Mouse (Mus musculus) hindbrain, embryonic 14.5 days (tissue): ENCODE results near the gene Tnnt2. TPM values are rescaled to one million over a fixed set of nuclear protein-coding genes. Genes with fewer than 3 reads are reported as not detected.

ENCODE experiments used
- ATAC-seq: fragments of 200-750 bp; cut with Nextera tagmentation; 2 replicates; pipeline ENCODE4 v1.8.0; 2017; ENCODE audit warnings: moderate number of reproducible peaks, mild to moderate bottlenecking, moderate TSS enrichment, moderate library complexity; ENCODE audit not compliant: low FRiP score
- DNase-seq: peaks from one replicate; pipeline ENCODE4 v3.0.0-alpha.2; 2015; ENCODE audit warnings: low spot score
- H3K27ac ChIP-seq: fragments of 300-500 bp; sonication (generic); 2 replicates; pipeline ENCODE4 v1.5.1; 2014; ENCODE audit warnings: mild to moderate bottlenecking, moderate library complexity
- H3K27me3 ChIP-seq: fragments of 300-500 bp; sonication (generic); 2 replicates; pipeline ENCODE4 v1.6.1; 2014; ENCODE audit warnings: mild to moderate bottlenecking, low read length, mixed read lengths; ENCODE audit not compliant: control insufficient read depth, insufficient read depth
- H3K36me3 ChIP-seq: fragments of 300-500 bp; sonication (generic); replicated peaks from 2 replicates; pipeline ENCODE4 v1.6.1; 2014; ENCODE audit not compliant: control insufficient read depth, insufficient read depth
- H3K4me1 ChIP-seq: fragments of 300-500 bp; sonication (generic); replicated peaks from 2 replicates; pipeline ENCODE4 v1.6.1; 2014; ENCODE audit warnings: antibody characterized with exemption, low read length, mixed read lengths; ENCODE audit not compliant: control insufficient read depth, insufficient read depth
- H3K4me2 ChIP-seq: fragments of 300-500 bp; sonication (generic); replicated peaks from 2 replicates; pipeline ENCODE4 v1.6.1; 2014; ENCODE audit warnings: mild to moderate bottlenecking, moderate library complexity
- H3K4me3 ChIP-seq: fragments of 300-500 bp; sonication (generic); replicated peaks from 2 replicates; pipeline ENCODE4 v1.5.1; 2014; ENCODE audit warnings: mild to moderate bottlenecking, low read length
- H3K9ac ChIP-seq: fragments of 300-500 bp; sonication (generic); 2 replicates; pipeline ENCODE4 v1.6.1; 2014
- H3K9me3 ChIP-seq: fragments of 300-500 bp; sonication (generic); 2 replicates; pipeline ENCODE4 v1.6.1; 2016; ENCODE audit warnings: low read length; ENCODE audit not compliant: control insufficient read depth
- WGBS: fragments of 180-500 bp; shearing (Covaris S2); extraction: QIAGEN DNeasy Blood & Tissue Kit; methylation state at CpG from one replicate; pipeline ENCODE4 v1.1.7; 2014; 5-methylcytosine and 5-hydroxymethylcytosine counted together
- polyA plus RNA-seq: library from polyadenylated mRNA; unstranded; fragments of >200 nt; fragmentation: Nextera tagmentation; extraction: Ambion mirVana; gene quantifications from 2 replicates; pipeline ENCODE4 v1.2.1, GENCODE M21; 2014

The Tnnt2 gene
- polyA plus RNA-seq, 1 experiment from 2014 or later: 0.70 TPM

DNA sequence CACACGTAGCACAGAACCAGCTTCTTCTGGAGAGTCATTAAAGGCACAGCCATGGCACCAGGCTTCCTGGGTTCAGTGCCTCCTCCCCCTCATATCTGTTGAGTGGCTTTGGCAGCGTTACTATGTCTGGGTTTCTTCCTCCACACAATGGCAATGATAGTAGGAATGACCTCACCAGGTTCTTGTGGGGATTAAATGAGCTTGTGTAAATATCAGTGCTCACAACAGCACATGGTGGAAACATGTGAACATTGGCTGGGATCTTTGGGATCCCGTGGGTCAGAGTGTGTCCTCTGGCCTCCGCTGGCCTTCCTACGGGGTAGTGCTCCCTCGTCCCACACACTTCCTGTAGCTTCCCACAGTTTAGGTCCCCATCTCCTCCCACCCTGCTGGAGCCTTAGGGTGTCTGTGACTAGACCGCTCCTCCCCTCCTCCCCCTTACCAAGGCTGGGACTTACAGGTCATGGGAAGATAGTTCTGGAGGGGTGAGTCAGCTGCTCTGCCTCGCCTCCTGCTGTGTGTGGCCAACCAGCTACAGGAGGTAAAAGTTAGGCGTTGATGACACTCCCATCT, 25.9 kb downstream of the Tnnt2 start:
- Histone ChIP-seq H3K27ac (no peak overlapping the region), H3K9ac (no peak overlapping the region), H3K4me3 (no peak overlapping the region), H3K4me1 (no peaks in the 10 kb centered on the region), H3K36me3 (no peaks in the 10 kb centered on the region), H3K9me3 (no peaks in the 10 kb centered on the region), H3K27me3 (no peaks in the 10 kb centered on the region), H3K4me2 (no peak overlapping the region)
- DNase-seq (no peak), ATAC-seq (no peak)
- 78% methylated on average over 9 of the region's 9 CpGs for WGBS

DNA sequence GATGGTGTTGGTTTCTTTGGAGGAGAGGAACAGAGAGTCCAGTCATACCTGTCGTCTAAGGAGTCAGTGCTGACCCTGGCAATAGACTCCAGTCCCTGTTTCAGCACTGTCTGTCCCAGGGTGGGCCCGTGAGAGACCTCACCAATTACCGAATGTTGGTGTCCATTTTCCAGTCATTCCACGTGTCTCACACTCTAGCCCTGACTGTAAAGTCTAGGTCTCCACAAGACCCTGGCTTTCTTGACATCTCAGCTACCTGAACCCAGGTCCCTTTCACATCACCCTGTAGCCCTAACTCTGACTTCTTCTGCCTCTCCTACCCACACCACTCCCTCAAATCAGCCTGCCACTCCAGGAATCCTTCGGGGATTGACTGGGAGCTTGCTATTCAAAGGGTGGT, 26.4 kb downstream of the Tnnt2 start:
- Histone ChIP-seq H3K27me3 (no peaks in the 10 kb centered on the region), H3K9me3 (no peaks in the 10 kb centered on the region), H3K27ac (no peak overlapping the region), H3K9ac (no peak overlapping the region), H3K4me3 (no peak overlapping the region), H3K4me2 (no peak overlapping the region), H3K36me3 (no peaks in the 10 kb centered on the region), H3K4me1 (no peaks in the 10 kb centered on the region)
- DNase-seq (no peak), ATAC-seq (no peak)
- WGBS: 88% methylated on average over 5 of the region's 5 CpGs

DNA sequence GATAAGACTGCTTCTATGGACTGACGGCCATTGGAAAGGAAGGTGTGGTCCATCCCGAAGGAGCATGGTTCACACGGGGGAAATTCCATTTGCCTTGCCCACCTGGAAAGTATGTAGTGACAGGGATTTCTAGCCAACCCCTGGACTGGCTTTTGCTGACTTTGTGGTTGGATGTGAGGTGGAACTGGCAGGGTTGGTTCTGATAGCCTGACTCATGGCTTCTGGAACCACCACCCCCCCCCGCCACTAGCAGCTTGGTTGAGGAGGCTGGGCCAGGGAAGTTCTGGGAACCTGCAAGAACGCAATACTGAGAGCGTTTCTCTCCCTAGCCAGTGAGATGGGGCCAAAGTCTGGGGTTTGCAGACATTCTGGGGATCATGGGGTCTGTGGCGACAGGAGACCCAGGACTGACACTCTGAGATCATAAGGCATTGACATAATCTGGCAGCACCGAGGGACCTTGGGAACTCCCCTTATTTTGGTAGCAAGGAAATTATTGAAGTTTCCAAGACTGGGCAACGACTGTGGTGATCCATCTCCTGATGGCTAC, 27.7 kb downstream of the Tnnt2 start:
- WGBS: 89% methylated on average over 9 of the region's 9 CpGs
- no peak for DNase-seq
- no peak for ATAC-seq
- Histone ChIP-seq H3K27me3 (no peaks in the 10 kb centered on the region), H3K27ac (no peak overlapping the region), H3K9ac (no peak overlapping the region), H3K36me3 (no peaks in the 10 kb centered on the region), H3K4me3 (no peak overlapping the region), H3K4me1 (no peaks in the 10 kb centered on the region), H3K4me2 (no peak overlapping the region), H3K9me3 (no peaks in the 10 kb centered on the region)

DNA sequence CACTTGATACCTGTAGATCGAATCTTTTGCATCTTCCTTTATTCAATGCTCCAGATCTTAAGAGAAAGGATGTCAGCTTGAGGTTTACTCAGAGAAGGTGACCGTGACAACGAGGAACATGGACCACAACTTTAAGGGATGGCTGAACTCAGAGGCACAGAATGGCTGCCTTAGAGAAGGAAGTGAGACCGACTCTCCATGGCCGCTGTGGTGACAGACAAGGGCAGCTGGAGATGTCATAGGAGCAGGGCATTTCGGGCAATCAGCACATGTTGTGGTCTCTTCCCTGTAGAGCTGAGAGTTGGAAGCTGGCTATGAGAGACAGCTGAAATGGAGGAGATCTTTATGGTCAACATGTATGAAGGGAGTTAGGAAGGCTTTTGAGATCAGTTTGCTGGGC, 28.7 kb downstream of the Tnnt2 start:
- Histone ChIP-seq H3K4me1 (no peaks in the 10 kb centered on the region), H3K9ac (no peak overlapping the region), H3K27ac (no peak overlapping the region), H3K9me3 (no peaks in the 10 kb centered on the region), H3K36me3 (no peaks in the 10 kb centered on the region), H3K4me3 (no peak overlapping the region), H3K4me2 (no peak overlapping the region), H3K27me3 (no peaks in the 10 kb centered on the region)
- DNase-seq (no peak), ATAC-seq (no peak)
- WGBS: 91% methylated on average over 6 of the region's 6 CpGs

DNA sequence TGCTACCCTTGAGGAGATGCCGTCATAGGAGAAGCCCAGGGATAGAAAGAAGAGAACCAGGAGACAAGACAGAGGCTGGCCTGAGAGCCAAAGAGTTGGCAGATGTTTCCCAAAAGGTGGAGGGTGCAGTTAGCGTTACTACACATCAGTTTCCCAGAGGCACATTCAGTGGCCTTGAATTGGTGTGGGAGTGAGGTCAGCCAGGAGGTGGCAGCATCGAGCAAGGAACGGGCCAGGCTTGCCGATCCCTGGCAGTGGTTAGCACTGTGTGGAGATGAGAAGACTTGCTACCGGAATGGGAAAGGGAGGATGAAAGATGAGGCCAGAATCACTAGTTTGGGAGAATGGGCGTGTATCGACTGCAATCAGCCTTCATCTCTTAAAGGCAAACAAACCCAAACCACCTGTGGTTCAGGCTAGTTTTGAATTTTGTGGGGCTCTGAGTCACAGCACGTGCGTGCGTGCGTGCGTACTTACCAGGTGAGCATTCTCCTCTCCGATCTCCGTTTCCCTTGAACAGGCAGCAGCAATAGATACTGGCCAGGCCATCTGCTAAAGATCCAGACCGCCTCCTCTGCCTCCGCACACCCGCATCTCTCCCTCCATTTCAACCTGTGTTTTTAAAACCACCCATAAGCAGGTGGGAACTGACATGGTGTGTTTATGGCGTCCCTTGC, 29.5 kb downstream of the Tnnt2 start:
- DNase-seq: peak; percentile 86
- no peak overlapping the region for H3K9ac ChIP-seq
- peak; percentile 82; the same call in 1 of the 2 replicates for ATAC-seq
- 53% methylated on average over 19 of the region's 19 CpGs for WGBS
- no peak overlapping the region for H3K4me3 ChIP-seq
- no peaks in the 10 kb centered on the region for H3K36me3 ChIP-seq
- no peak overlapping the region for H3K4me2 ChIP-seq
- H3K27ac ChIP-seq: no peak overlapping the region
- no peaks in the 10 kb centered on the region for H3K9me3 ChIP-seq
- H3K27me3 ChIP-seq: no peaks in the 10 kb centered on the region
- H3K4me1 ChIP-seq: no peaks in the 10 kb centered on the region

DNA sequence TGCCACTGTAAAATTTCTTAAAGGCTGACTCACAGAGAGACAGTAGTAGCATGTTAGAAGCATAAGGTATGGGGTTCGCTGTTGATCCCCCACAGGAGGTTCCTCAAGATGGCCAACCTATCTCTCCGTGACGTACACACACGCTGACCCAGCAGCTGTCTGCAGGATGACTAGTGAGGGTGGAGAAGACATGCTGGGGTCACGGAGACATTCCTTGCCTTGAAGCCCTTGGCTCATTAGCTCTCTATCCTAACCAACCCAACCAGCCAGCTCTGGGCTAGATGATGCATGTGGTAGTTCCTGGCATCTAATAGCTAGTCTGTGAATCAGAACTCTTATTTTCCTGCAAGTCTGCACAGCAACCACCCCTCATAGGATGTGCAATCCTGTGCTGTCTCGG, 32.4 kb downstream of the Tnnt2 start:
- Histone ChIP-seq H3K36me3 (no peaks in the 10 kb centered on the region), H3K4me3 (no peak overlapping the region), H3K27ac (no peak overlapping the region), H3K9ac (no peak overlapping the region), H3K9me3 (no peaks in the 10 kb centered on the region), H3K27me3 (no peaks in the 10 kb centered on the region), H3K4me1 (no peaks in the 10 kb centered on the region), H3K4me2 (no peak overlapping the region)
- DNase-seq: no peak
- WGBS: 93% methylated on average over 6 of the region's 6 CpGs
- no peak for ATAC-seq

DNA sequence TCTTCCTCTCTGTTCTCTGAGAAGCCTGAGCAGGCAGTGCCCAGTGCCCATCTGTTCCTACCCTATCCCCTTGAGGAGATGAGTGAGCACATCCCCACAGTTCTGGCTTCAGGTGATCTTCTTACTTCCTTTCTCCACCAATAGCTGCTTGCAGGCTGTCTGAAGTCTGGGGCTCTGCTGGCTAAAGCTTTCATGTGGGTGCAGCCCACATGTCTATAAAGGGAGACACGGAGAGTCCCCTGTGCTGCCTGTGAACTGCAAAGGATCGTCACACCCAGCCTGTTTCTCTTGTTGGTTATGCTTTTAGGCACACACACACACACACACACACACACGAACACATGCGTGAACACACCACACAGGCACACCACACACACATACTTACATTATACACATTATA, 36.8 kb downstream of the Tnnt2 start:
- Histone ChIP-seq H3K4me1 (no peaks in the 10 kb centered on the region), H3K9ac (no peak overlapping the region), H3K4me2 (no peak overlapping the region), H3K36me3 (no peaks in the 10 kb centered on the region), H3K27ac (no peak overlapping the region), H3K4me3 (no peak overlapping the region), H3K27me3 (no peaks in the 10 kb centered on the region), H3K9me3 (no peaks in the 10 kb centered on the region)
- DNase-seq (no peak), ATAC-seq (no peak)
- WGBS: 81% methylated on average over 4 of the region's 4 CpGs

DNA sequence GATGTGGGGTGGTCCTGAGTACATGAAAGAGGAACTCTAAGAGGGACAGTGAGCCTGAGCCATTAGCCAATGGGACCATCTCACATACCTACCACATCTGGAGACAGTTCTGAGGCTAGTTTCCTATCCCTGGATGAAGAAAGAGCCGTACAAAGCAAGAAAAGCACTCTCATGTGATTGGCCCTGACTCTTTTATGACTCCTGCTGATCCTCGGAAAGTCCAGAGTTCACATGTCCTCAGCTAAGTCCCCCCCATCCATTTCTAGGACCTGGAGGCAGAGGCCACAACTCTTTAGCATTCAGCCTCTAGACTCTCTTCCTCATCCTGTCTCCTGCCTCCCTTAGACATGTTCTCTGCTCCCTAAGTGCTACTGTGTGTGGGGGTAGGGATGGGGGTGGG, 41.1 kb downstream of the Tnnt2 start:
- Histone ChIP-seq H3K27ac (no peak overlapping the region), H3K4me2 (no peak overlapping the region), H3K4me1 (no peaks in the 10 kb centered on the region), H3K9ac (no peak overlapping the region), H3K36me3 (no peaks in the 10 kb centered on the region), H3K27me3 (no peaks in the 10 kb centered on the region), H3K4me3 (no peak overlapping the region), H3K9me3 (no peaks in the 10 kb centered on the region)
- 85% methylated on average over 2 of the region's 2 CpGs for WGBS
- ATAC-seq: no peak
- no peak for DNase-seq

DNA sequence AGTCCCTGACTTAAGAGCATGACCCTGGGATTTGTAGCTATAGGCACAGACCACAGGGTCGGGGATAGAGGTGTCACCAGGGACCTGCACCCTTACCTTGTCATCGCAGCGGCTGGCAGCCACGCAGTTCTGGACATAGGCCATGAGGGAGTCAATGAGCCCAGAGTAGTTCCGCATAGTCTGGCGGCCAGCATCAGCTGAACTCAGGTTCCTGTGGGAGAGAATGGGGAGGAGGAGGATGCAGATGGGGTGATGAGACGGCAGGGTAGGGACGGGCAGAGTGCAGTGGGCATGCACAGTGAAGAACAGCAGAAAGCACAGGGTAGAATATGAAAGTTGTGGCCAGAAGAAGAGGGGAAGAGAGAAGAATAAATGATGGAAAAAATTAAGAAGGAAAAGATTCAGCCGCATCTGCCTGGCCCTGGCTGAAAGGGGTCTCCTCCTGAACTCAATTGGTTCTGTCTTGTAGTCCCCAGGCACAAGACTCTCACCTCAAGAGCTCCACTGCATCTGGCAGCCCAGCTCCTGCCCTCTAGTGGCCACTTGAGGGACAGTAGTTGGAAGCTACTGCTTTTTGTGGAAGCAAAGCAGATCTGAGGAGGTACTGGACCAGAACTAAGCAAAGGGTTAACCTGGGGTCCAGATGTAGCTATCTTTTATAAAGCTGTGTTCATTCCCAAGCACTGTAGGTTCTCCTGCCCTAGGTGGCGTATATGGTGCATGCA, 46.4 kb downstream of the Tnnt2 start:
- DNase-seq: peak; percentile 66
- no peak for ATAC-seq
- no peak overlapping the region for H3K4me3 ChIP-seq
- H3K9ac ChIP-seq: no peak overlapping the region
- no peaks in the 10 kb centered on the region for H3K36me3 ChIP-seq
- no peaks in the 10 kb centered on the region for H3K4me1 ChIP-seq
- H3K27ac ChIP-seq: no peak overlapping the region
- no peak overlapping the region for H3K4me2 ChIP-seq
- no peaks in the 10 kb centered on the region for H3K9me3 ChIP-seq
- H3K27me3 ChIP-seq: no peaks in the 10 kb centered on the region
- 72% methylated on average over 10 of the region's 10 CpGs for WGBS
